Comparison of ENCODE assay signal across 8 mouse cellular contexts in genomic region chr15:79741921-79742705, GRCm38 (mm10). TPM values are rescaled to one million over a fixed set of nuclear protein-coding genes. Genes with fewer than 3 reads are reported as not detected.
DNase-seq lines count a peak whose midpoint lies in the region; ATAC-seq lines count a peak whose summit lies in the region.

Sun2 (minus strand) TSS chr15:79742536.

- H3K27me3 ChIP-seq in forebrain, embryonic 10.5 days (ENCODE audit: poor library complexity, severe bottlenecking) = 0 out of 2 replicates have a peak, but pooled peaks cover 3% of the 10 kb centered on the region
- no peaks in the 10 kb centered on the region for H3K27me3 ChIP-seq in heart, embryonic 15.5 days
- no peaks in the 10 kb centered on the region for H3K27me3 ChIP-seq in liver, embryonic 15.5 days
- H3K27me3 ChIP-seq in neural tube, embryonic 12.5 days (replicated peaks) = no peaks in the 10 kb centered on the region

- peak; percentile 76 for DNase-seq in c-Kit-negative CD71-positive TER-119-positive erythroid progenitor cells, embryonic 14.5 days (ENCODE audit: low read depth, low spot score)
- peak; percentile 88 for DNase-seq in forebrain, embryonic 10.5 days (ENCODE audit: extremely low spot score, low spot score)
- peak; percentile 95 to 97 for DNase-seq in kidney, postnatal 36 days
- DNase-seq in telencephalon, adult 2 months (ENCODE audit: low read depth, low spot score) = peak; percentile 74

- WGBS in forebrain, embryonic 10.5 days = under 1% methylated on average over 93 of the region's 93 CpGs
- WGBS in heart, embryonic 15.5 days = under 1% methylated on average over 87 of the region's 93 CpGs
- WGBS in liver, embryonic 15.5 days (ENCODE audit: insufficient replicate concordance) = under 1% methylated on average over 93 of the region's 93 CpGs
- under 1% methylated on average over 86 of the region's 93 CpGs for WGBS in neural tube, embryonic 12.5 days

- H3K36me3 ChIP-seq in forebrain, embryonic 10.5 days (replicated peaks) = peaks cover 27% of the 10 kb centered on the region
- peaks cover 23% of the 10 kb centered on the region for H3K36me3 ChIP-seq in heart, embryonic 15.5 days
- H3K36me3 ChIP-seq in liver, embryonic 15.5 days (replicated peaks) = peaks cover 17% of the 10 kb centered on the region
- H3K36me3 ChIP-seq in neural tube, embryonic 12.5 days = peaks cover 27% of the 10 kb centered on the region

- H3K4me2 ChIP-seq in heart, embryonic 15.5 days = peak within 1 kb of the TSS; percentile 90
- H3K4me2 ChIP-seq in liver, embryonic 15.5 days = peak within 1 kb of the TSS; percentile 99
- peak within 1 kb of the TSS; percentile 73 for H3K4me2 ChIP-seq in neural tube, embryonic 12.5 days (replicated peaks)

- peak within 1 kb of the TSS; percentile 94 for H3K27ac ChIP-seq in forebrain, embryonic 10.5 days
- peak within 1 kb of the TSS; percentile 88 for H3K27ac ChIP-seq in heart, embryonic 15.5 days
- H3K27ac ChIP-seq in liver, embryonic 15.5 days (replicated peaks) = peak within 1 kb of the TSS; percentile 78
- no peak within 1 kb of the TSS for H3K27ac ChIP-seq in neural tube, embryonic 12.5 days

- peaks cover 33% of the 10 kb centered on the region for H3K4me1 ChIP-seq in forebrain, embryonic 10.5 days
- peaks cover 43% of the 10 kb centered on the region for H3K4me1 ChIP-seq in heart, embryonic 15.5 days (replicated peaks)
- H3K4me1 ChIP-seq in liver, embryonic 15.5 days (replicated peaks) = peaks cover 37% of the 10 kb centered on the region
- peaks cover 27% of the 10 kb centered on the region for H3K4me1 ChIP-seq in neural tube, embryonic 12.5 days

- no peaks in the 10 kb centered on the region for H3K9me3 ChIP-seq in forebrain, embryonic 10.5 days
- H3K9me3 ChIP-seq in heart, embryonic 15.5 days (replicated peaks) = no peaks in the 10 kb centered on the region
- no peaks in the 10 kb centered on the region for H3K9me3 ChIP-seq in liver, embryonic 15.5 days (replicated peaks)
- no peaks in the 10 kb centered on the region for H3K9me3 ChIP-seq in neural tube, embryonic 12.5 days

- peak; percentile 61 for ATAC-seq in CD4-positive, CD25-positive, alpha-beta regulatory T cell, adult 4 months
- ATAC-seq in heart, embryonic 15.5 days (replicated peaks; ENCODE audit: insufficient number of reproducible peaks, insufficient read depth, low FRiP score, low read depth) = peak; percentile 89
- peak; percentile 90 for ATAC-seq in liver, embryonic 15.5 days (ENCODE audit: insufficient read depth)
- peak; percentile 93 for ATAC-seq in neural tube, embryonic 12.5 days (ENCODE audit: low FRiP score, low read depth)

- peak within 1 kb of the TSS; percentile 96 for H3K4me3 ChIP-seq in forebrain, embryonic 10.5 days
- H3K4me3 ChIP-seq in heart, embryonic 15.5 days = peak within 1 kb of the TSS; percentile 93
- H3K4me3 ChIP-seq in liver, embryonic 15.5 days (replicated peaks) = peak within 1 kb of the TSS; percentile 97
- H3K4me3 ChIP-seq in neural tube, embryonic 12.5 days = peak within 1 kb of the TSS; percentile 95

- H3K9ac ChIP-seq in heart, embryonic 15.5 days = peak within 1 kb of the TSS; percentile 90
- peak within 1 kb of the TSS; percentile 94 for H3K9ac ChIP-seq in liver, embryonic 15.5 days
- H3K9ac ChIP-seq in neural tube, embryonic 12.5 days = peak within 1 kb of the TSS; percentile 98

RNA-seq across cellular contexts. Expression of gene Sun2, which starts in this region (rescaled TPM):
- 10 to 100 TPM; 12.8 to 20.2 TPM for polyA plus RNA-seq in CD4-positive, CD25-positive, alpha-beta regulatory T cell, adult 4 months (2017; shearing (Covaris generic))
- 2.0 and 3.4 TPM in 2 replicates for polyA plus RNA-seq in forebrain, embryonic 10.5 days (2016; fragmentation: Nextera tagmentation; extraction: Ambion mirVana)
- polyA plus RNA-seq in heart, embryonic 15.5 days (2015; fragmentation: Nextera tagmentation; extraction: Ambion mirVana) = 4.7 and 6.2 TPM in 2 replicates
- 2.1 and 2.6 TPM in 2 replicates for polyA plus RNA-seq in liver, embryonic 15.5 days (2015; fragmentation: Nextera tagmentation; extraction: Ambion mirVana)
- 8.0 and 9.5 TPM in 2 replicates for polyA plus RNA-seq in neural tube, embryonic 12.5 days (2016; fragmentation: Nextera tagmentation; extraction: Ambion mirVana)
